Mouse (Mus musculus) olfactory bulb, adult 2 months (tissue): Measurements from ENCODE around the gene Fyco1.

Source experiments
- CTCF ChIP-seq: fragments of 200-500 bp; IDR thresholded peaks from 2 replicates; pipeline ENCODE4 v1.5.1; 2012; ENCODE audit warnings: low read depth, mild to moderate bottlenecking, low read length, moderate library complexity; ENCODE audit not compliant: insufficient read depth
- POLR2A ChIP-seq: fragments of 200-500 bp; IDR thresholded peaks from 2 replicates; pipeline ENCODE4 v1.6.1; 2012; ENCODE audit warnings: mild to moderate bottlenecking, low read depth, low read length, moderate library complexity; ENCODE audit not compliant: insufficient read depth

DNA sequence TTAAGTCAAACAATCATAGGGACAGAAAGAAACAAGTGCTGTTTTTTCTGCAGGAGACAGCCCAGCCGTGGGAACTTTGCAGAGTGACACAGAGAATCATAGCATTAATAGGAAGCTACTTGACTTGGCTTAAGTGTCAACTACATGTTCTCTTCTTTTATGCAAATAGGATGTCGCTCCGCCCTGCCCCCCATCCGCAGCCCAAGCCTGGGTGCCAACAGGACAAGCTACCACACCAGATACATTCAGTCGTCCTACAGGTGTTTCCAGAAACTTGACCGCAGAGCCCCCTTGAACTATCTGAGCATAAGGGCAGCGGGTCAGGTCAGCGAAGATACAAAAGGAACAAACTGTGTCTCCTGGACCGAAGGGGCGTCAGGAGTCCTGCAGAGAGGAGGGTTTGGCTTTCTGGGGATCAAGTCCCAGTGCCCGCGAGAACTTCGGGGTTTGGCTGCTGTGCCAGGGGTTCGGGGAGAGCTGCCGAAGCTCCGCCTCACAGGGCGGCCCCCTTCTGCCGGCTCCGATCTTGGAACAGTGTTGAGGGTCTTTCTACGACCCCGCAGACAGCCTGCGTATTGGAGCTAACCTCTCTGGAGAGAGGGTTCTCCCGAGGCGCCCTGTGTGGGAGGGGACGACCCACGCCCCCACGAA is 512 bp downstream of the Fyco1 start:
- no peak for TF ChIP-seq CTCF
- TF ChIP-seq POLR2A = no peak
